Mouse (Mus musculus): ENCODE results near the gene Cd300ld5.
"Not testable (repeated sequence)": the region's sequence is repeated elsewhere in the genome, so short reads cannot be mapped to it uniquely, and the experiment has no call there.

Cd300ld5 gene

DNA sequence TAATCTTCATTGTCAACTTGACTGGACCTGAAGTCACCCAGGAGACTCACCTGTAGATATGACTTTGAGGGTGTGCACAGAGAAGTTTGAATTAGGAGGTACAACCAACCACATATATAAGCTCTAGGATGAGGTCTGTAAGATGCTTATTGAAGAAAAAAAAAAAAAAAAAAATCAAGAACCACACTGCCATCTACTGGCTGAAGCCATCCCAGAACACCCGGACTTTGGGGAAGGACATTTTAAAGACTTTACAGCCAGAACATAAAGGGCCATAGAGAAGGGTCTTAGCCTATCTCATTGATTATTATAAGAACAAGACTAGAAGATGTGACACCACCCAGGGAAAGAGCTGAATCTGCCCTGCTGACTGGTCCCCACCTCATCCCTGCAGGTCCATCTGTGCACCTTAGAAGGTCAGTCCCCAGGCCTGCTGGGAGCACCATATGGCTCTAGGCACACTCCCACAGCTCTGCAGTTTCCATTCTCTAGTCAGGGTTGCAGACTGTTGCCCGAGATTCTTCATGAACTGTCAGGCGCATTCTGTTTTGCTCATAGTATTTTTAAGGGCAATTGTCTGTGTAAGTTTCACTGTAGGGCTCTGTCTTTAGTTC is 11.8 kb upstream of the Cd300ld5 start:
- no peak for DNase-seq (ENCODE audit: low read depth, low spot score)

DNA sequence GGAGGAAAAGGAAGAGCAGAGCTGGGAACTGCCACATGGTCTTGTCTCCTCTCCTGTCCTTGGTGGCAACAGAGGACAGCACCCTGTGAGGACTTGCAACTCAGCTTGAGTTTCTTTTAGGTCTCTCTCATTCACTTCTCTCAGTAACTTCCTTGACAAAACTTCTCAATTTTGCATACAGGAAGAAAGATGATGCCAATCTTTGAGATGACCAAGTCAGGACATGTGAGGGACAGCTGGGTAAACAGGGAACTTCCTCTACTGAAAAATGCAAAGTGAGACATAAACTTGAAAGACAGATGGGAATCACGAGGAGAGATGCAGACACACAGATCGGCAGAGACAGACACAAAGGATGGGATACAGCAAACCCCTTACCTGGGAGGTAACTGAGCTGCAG is 10.7 kb upstream of the Cd300ld5 start, which contains the start of gene Cd300ld3:
TSS of gene Cd300ld3 (minus strand) at position 151 of the 400 bp plus-strand sequence.
- DNase-seq (ENCODE audit: low read depth, low spot score): no peak

DNA sequence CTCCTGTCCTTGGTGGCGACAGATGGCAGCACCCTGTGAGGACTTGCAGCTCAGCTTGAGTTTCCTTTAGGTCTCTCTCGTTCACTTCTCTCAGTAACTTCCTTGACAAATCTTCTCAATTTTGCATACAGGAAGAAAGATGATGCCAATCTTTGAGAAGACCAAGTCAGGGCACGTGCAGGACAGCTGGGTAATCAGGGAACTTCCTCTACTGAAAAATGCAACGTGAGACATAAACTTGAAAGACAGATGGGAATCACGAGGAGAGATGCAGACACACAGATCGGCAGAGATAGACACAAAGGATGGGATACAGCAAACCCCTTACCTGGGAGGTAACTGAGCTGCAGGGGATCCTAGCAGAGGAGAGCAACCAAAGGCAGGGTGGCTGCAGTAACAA is 10.7 kb downstream of the Cd300ld5 start, which contains the start of gene Cd300ld4:
TSS of gene Cd300ld4 (minus strand) at position 101 of the 400 bp plus-strand sequence.
- not testable (repeated sequence) for DNase-seq (ENCODE audit: low read depth, low spot score)

DNA sequence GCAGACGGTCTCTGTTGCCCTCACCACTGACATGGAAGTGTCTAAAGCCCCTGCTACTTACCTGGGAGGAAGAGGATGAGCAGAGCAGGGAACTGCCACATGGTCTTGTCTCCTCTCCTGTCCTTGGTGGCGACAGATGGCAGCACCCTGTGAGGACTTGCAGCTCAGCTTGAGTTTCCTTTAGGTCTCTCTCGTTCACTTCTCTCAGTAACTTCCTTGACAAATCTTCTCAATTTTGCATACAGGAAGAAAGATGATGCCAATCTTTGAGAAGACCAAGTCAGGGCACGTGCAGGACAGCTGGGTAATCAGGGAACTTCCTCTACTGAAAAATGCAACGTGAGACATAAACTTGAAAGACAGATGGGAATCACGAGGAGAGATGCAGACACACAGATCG is 21.5 kb downstream of the Cd300ld5 start, which contains the start of gene Cd300ld2:
TSS of gene Cd300ld2 (minus strand) at position 101 of the 400 bp plus-strand sequence.
- DNase-seq (ENCODE audit: low read depth, low spot score): not testable (repeated sequence)

DNA sequence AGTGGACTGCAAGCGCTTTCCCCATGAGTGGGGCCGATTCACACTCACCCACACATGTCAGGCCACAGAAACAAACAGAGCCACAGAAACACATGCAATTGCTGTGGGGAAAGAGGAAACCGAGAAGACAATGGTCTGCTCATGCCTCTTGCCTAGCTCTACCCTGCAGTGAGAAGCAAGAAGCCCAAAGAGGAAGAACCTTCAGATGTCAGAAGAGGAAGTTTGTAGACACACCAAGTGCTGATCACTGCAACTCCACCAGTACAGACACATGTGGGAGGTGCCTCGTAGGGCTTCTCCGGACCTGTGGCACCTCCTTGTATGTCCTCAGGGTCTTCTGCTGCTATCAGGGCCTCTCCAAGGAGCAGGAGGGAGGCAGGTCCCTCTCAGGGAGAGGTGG is 33.5 kb downstream of the Cd300ld5 start:
- peak; percentile 19 for DNase-seq (ENCODE audit: low read depth, low spot score)

DNA sequence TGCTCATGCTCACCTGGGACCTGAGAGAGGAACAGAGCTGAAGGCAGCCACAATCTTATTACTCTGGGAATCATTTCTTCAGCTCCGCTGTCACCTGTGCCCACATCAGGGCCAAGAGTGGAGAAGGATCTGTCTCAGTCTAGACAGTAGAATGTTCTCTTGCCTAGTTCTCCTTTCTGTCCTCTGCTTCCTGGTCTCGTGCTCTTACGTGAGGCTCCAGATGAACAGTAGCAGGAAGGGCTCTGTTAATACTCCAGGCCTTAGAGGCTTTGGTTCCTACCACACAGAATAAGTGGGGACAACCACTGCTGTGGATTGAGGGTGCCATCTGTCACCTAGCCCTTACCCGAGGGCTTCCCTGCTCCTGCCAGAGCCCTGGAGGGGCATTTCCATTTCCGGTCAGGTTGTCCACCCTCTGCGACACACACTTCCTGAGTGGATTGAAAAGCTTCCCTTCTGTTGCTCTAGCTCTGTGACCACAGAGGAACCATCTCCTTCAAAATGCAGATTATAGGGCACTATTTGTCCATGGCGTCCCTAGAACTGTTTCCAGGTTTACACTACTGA is 36.0 kb downstream of the Cd300ld5 start, which contains the start of gene Cd300c2:
TSS of gene Cd300c2 (minus strand) at position 407 of the 567 bp plus-strand sequence.
- DNase-seq (ENCODE audit: low read depth, low spot score): no peak

DNA sequence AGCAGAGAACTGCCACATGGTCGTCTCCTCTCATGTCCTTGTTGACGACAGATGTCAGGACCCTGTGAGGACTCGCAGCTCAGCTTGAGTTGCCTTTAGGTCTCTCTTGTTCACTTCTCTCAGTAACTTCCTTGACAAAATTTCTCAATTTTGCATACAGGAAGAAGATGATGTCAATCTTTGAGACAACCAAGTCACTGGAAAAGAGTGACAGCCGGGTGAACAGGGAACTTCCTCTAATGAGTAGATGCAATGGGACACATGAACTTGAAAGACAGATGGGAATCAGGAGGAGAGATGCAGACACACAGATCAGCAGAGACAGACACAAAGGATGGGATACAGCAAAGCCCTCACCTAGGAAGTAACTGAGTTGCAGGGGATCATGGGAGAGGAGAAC is 47.8 kb downstream of the Cd300ld5 start, which contains the start of gene Cd300ld:
TSS of gene Cd300ld (minus strand) at position 130 of the 400 bp plus-strand sequence.
- no peak for DNase-seq (ENCODE audit: low read depth, low spot score)

DNA sequence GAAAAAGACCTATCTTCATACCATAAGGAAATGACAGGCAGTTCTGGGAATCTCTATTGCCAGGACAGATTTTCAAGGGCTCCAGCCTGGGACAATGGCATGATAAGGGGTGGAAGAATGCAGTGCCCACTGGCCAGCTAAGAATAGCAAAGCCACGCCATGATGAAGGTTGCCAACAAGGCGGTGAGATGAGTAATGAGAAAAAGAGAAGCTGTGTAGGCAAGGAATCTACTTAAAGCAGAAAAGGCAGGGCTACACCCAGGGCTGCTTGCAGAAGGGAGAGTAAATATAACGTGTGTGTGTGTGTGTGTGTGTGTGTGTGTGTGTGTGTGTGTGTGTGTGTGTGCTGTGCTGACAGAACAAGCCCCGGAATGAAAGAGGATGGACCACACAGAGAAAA is 55.7 kb downstream of the Cd300ld5 start:
- peak; percentile 18 for DNase-seq (ENCODE audit: low read depth, low spot score)

Data from telencephalon, adult 2 months (tissue).